Mouse (Mus musculus) C2C12 (cell line): ENCODE results near the gene Gtpbp1.

Experiments
- CEBPB ChIP-seq: IDR thresholded peaks from one replicate; pipeline ENCODE4 v1.6.1; 2011; ENCODE audit warnings: low read depth, mild to moderate bottlenecking, control low read depth, moderate library complexity
- CTCF ChIP-seq: IDR thresholded peaks from one replicate; pipeline ENCODE4 v1.5.1; 2011; ENCODE audit not compliant: control insufficient read depth, insufficient read depth, insufficient read length
- FOSL1 ChIP-seq: IDR thresholded peaks from one replicate; pipeline ENCODE4 v1.8.0; 2011; ENCODE audit warnings: mild to moderate bottlenecking, low read length; ENCODE audit not compliant: poor library complexity, insufficient read depth, severe bottlenecking
- MAX ChIP-seq: IDR thresholded peaks from one replicate; pipeline ENCODE4 v1.6.1; 2011; ENCODE audit warnings: mild to moderate bottlenecking, control low read depth
- MYOD1 ChIP-seq: IDR thresholded peaks from one replicate; pipeline ENCODE4 v1.6.1; 2011; ENCODE audit warnings: low read depth; ENCODE audit not compliant: control insufficient read depth, insufficient read length
- MYOG ChIP-seq: IDR thresholded peaks from one replicate; pipeline ENCODE4 v1.6.1; 2011; ENCODE audit not compliant: control insufficient read depth, insufficient read length; ENCODE audit errors: extremely low read depth
- USF1 ChIP-seq: IDR thresholded peaks from one replicate; pipeline ENCODE4 v1.6.1; 2011; ENCODE audit warnings: low read depth, mild to moderate bottlenecking, control low read depth, moderate library complexity

DNA sequence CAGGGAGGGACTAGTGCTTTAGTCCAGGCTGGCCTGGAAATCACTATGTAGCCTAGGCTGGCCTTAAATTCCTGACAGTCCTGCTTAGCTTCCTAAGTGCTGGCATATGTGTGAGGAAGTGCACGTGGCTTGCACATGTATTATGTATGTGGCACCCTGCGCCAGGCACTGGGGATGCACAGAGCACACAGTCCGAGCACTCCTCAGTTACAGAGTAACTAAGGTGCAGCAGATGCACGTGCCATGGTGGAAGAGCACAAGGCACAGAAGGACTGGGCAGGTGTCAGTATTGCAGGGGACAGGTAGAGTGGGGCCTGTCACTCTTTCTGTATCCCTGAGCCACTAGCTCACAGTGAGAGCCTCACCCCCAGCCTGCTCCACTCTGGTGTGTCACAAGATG lies 64.5 kb downstream of the Gtpbp1 start:
- no peak for TF ChIP-seq CTCF
- TF ChIP-seq MYOD1 = no peak
- TF ChIP-seq MYOG = no peak
- no peak for TF ChIP-seq USF1
- TF ChIP-seq CEBPB = no peak
- TF ChIP-seq MAX = no peak
- no peak for TF ChIP-seq FOSL1
